Mouse (Mus musculus): ENCODE measurements at regions not wholly inside any gene's neighbourhood (a gene's known extent, or its start where the extent isn't known, plus 50 kb on each side); places are given as distances from the start of the nearest gene placed in this dataset.
A peak's percentile ranks its signal among the peaks of the same experiment; 100 is the strongest.

DNA sequence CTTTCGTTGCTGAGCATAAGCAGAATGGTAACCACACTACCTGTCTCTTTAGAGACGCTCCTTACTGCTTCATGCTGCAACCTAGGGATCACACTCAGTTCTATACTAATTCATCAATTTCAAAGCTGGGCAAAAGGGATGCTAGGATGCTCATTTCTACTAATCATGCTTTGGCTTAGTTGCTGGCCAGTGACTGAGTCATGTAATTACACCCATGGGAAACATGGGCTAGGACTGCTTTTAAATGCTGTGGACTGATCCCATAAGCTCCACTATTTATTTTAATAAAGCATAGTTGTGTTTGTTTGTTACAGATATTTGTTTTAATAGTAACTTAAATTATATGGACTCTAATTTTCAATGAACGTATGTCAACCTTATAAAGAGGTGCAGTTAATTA is 373.2 kb upstream of the Actbl2 start:
- Histone ChIP-seq H3K27ac (no peak overlapping the region), H3K36me3 (no peaks in the 10 kb centered on the region), H3K9me3 (no peaks in the 10 kb centered on the region), H3K4me1 (replicated peaks) (no peaks in the 10 kb centered on the region), H3K27me3 (ENCODE audit: insufficient read depth, poor library complexity, severe bottlenecking) (no peaks in the 10 kb centered on the region), H3K4me3 (no peak overlapping the region)
- WGBS = 88% methylated on average over 3 of the region's 3 CpGs
- DNase-seq (ENCODE audit: low spot score) = no peak

DNA sequence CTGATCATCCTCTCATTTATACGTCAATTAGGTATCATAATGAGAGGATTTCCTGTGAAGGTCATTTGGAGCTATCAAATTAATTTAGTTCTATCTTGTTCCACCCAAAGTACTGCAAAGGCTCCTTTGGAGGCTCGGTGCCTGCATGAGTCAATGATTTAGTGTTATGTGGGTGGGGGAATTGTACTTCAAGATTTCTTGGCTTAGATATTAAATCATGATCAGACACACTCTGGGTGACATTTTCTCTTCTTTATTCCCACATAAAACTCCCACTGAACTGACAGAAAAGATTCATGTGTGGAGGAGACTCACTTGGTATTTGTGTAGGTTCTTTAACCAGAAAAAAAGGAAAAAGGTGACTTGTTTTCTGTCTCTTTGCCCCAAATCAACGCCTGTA is 372.6 kb upstream of the Actbl2 start:
- DNase-seq (ENCODE audit: low spot score) = no peak
- Histone ChIP-seq H3K36me3 (no peaks in the 10 kb centered on the region), H3K9me3 (no peaks in the 10 kb centered on the region), H3K4me3 (no peak overlapping the region), H3K27me3 (ENCODE audit: insufficient read depth, poor library complexity, severe bottlenecking) (no peaks in the 10 kb centered on the region), H3K4me1 (replicated peaks) (no peaks in the 10 kb centered on the region), H3K27ac (no peak overlapping the region)
- 93% methylated on average over 3 of the region's 3 CpGs for WGBS

DNA sequence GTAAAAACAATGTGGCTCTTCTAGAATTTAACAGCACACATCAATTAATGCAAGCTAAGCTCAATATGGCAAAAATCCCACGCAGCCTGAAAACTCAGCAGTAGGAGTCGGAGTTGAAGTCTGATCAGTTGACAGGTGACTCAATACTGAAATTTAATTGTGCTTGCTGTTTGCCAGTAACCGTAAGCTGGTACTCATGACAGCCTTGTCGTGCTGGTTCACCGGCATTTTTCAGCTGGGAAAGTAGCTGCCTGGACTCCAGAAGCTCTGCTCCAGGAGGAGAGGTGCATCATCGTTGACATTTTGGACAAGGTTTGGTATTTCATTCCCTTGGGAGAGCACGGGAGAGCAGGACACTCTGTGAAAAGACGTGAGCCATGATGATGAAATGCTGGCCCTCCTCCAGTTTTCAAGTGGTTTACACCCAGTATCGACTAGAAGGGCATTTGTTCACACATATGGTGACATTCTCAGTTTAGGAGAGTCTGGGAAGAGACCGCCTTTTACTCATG is 372.1 kb upstream of the Actbl2 start:
- Histone ChIP-seq H3K36me3 (no peaks in the 10 kb centered on the region), H3K4me1 (replicated peaks) (no peaks in the 10 kb centered on the region), H3K27me3 (ENCODE audit: insufficient read depth, poor library complexity, severe bottlenecking) (no peaks in the 10 kb centered on the region), H3K9me3 (no peaks in the 10 kb centered on the region), H3K4me3 (no peak overlapping the region), H3K27ac (no peak overlapping the region)
- WGBS = 83% methylated on average over 10 of the region's 10 CpGs
- DNase-seq (ENCODE audit: low spot score) = no peak

DNA sequence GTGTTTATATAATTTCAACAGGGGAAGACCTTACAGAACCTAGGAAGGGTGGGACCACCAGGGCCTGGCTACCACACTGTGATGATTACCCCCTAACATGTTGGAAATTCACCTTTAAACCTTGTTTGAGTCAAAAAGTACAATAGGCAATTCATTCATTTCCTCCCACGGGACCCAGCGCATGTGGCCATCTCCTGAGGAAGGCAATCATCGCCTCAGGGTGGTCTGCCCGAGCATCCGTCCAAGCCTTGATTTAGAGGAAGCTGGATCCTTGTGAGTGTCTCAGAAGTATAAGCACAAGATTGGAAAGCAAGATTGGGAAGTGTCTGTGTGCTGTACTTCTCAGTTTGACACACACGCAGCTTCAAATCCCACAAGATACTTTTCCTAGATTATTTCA is 360.9 kb upstream of the Actbl2 start:
- DNase-seq (ENCODE audit: low spot score) = no peak
- Histone ChIP-seq H3K27me3 (ENCODE audit: insufficient read depth, poor library complexity, severe bottlenecking) (no peaks in the 10 kb centered on the region), H3K4me3 (no peak overlapping the region), H3K9me3 (no peaks in the 10 kb centered on the region), H3K36me3 (no peaks in the 10 kb centered on the region), H3K4me1 (replicated peaks) (peaks cover 5% of the 10 kb centered on the region; the same call in 1 of the 2 replicates), H3K27ac (no peak overlapping the region)
- WGBS = 70% methylated on average over 6 of the region's 6 CpGs

DNA sequence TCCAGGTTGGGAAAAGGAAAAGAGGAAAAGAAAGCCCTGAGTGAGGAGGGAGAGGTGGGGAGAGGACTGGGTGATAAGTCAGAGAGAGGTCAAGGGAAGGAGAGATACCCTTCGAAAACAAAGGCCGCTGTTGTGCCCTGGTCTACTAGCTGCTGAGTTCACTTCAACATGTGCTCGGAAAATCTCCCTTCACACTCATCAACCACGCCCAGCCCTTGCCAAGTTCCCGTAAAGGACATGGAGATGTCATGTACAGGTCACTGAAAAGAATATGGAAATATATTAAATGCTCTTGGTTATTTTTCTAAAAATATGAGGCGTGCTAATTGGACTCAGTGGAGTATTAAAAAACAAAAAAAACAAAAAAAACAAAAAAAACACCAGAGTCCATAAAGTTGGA is 359.5 kb upstream of the Actbl2 start:
- no peaks in the 10 kb centered on the region for H3K36me3 ChIP-seq
- no peak overlapping the region for H3K27ac ChIP-seq
- no peak overlapping the region for H3K4me3 ChIP-seq
- H3K4me1 ChIP-seq (replicated peaks) = peaks cover 5% of the 10 kb centered on the region; the same call in 1 of the 2 replicates
- 81% methylated on average over 6 of the region's 6 CpGs for WGBS
- no peak for DNase-seq (ENCODE audit: low spot score)
- no peaks in the 10 kb centered on the region for H3K9me3 ChIP-seq
- H3K27me3 ChIP-seq (ENCODE audit: insufficient read depth, poor library complexity, severe bottlenecking) = no peaks in the 10 kb centered on the region

DNA sequence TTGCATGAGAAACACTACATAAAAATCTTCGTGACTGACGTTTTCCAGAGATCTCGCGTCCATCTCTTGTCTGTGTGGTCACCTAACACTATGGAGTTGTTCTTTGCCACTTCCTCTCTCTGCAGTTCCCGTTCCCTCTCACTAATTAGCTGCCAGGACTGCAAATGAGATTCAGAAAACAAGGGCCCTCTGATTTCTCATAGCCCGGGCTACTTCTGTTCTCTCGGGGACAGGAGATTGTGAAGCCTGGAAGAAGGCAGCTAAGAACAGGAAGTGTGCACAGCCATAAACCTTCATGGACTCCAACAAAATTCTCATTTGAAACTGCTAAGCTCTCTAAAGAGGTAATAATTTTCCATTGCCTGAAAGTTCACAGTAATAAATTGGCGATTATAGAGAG is 358.9 kb upstream of the Actbl2 start:
- H3K4me1 ChIP-seq (replicated peaks) = peaks cover 5% of the 10 kb centered on the region; the same call in 1 of the 2 replicates
- no peak overlapping the region for H3K4me3 ChIP-seq
- H3K9me3 ChIP-seq = no peaks in the 10 kb centered on the region
- DNase-seq (ENCODE audit: low spot score) = no peak
- no peaks in the 10 kb centered on the region for H3K36me3 ChIP-seq
- WGBS = 82% methylated on average over 8 of the region's 8 CpGs
- H3K27ac ChIP-seq = no peak overlapping the region
- H3K27me3 ChIP-seq (ENCODE audit: insufficient read depth, poor library complexity, severe bottlenecking) = no peaks in the 10 kb centered on the region

DNA sequence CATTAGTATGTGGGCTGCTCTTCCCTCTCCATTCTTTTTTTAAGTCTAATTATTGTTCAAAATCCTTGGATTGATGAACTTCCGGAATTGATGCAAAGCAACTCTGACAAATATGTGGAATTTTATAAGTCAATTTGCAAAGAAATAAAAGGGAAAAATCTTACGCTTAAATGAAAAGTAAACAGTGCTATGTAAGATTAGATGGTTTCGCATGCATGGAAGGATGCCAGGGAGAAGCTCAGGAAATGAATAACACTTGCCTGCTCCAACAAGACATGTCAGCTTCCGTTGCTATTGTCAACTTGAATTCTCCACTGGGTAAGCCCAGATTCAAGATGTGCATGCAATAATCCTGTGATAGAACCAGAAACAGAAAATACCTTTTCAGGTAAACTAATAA is 357.2 kb upstream of the Actbl2 start:
- Histone ChIP-seq H3K36me3 (no peaks in the 10 kb centered on the region), H3K9me3 (no peaks in the 10 kb centered on the region), H3K4me1 (replicated peaks) (peaks cover 5% of the 10 kb centered on the region; the same call in 1 of the 2 replicates), H3K4me3 (no peak overlapping the region), H3K27ac (no peak overlapping the region), H3K27me3 (ENCODE audit: insufficient read depth, poor library complexity, severe bottlenecking) (no peaks in the 10 kb centered on the region)
- WGBS = 71% methylated on average over 4 of the region's 4 CpGs
- DNase-seq (ENCODE audit: low spot score) = no peak

DNA sequence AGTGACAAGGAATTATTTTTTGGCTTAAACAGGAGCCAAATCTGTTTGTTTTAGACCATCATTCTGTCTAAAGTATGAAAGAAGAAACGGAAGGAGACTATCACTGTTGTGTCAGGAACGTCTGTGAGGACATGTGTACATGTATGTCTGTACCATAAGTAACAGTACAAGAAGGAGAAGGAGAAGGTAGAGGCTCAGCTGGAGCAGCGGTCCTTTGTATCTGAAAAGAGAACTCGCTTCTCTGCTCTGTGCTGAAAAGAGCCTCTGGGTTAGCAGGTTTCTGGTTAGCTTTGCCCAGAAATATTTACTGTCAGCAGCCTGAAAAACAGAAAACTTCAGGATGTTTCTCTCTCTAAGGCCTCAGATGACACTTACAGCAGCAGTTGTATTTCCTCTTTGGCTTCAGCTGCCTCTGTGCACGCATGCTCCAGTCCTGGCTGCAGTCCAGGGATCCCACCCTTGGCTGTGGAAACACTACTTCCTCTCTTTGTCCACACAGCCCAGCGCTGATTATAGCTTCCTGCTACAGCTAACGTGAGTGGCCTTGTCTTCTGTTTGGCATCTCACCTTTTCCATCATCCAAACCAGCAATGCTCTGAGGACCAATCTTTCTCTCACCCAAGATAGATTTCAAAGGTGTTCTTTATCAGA is 351.7 kb upstream of the Actbl2 start:
- peak; percentile 10 for DNase-seq (ENCODE audit: low spot score)

DNA sequence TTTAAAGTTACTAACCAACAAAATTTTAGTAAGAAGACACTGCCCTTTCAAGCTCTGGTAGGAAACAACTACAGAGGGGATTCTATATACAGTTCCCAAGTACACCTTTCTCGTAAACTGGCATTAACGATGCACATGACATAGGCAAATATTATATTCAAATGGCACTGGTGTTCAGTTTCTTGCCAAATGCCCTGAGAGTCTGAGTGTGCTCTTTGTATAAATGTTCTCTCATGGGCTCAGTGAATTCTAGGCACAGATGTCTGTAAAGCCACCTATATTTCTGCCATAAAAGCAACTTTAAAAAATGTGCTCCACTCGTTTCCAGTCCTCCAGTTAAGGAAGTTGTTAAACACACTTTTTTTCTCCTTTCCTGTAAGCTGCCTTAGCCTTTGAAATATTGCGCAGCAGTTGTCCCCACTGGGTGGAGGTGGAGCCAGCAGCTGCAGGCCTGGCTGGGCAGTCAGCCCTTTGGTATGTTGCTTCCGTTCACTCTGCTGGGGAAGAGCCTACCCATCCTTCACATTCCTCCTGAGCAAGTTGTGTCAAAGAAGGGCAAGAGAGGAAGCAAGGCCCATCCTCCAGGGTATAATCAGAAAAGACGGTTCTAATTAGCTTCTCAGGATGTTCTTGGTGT is 347.4 kb upstream of the Actbl2 start:
- Histone ChIP-seq H3K9me3 (no peaks in the 10 kb centered on the region), H3K4me1 (replicated peaks) (peaks cover 17% of the 10 kb centered on the region; the same call in 1 of the 2 replicates), H3K27me3 (ENCODE audit: insufficient read depth, poor library complexity, severe bottlenecking) (no peaks in the 10 kb centered on the region), H3K4me3 (no peak overlapping the region), H3K27ac (no peak overlapping the region), H3K36me3 (no peaks in the 10 kb centered on the region)
- WGBS = 54% methylated on average over 6 of the region's 6 CpGs
- no peak for DNase-seq (ENCODE audit: low spot score)

More for the DNA sequence above, 351.7 kb upstream of the Actbl2 start:
- H3K36me3 ChIP-seq = no peaks in the 10 kb centered on the region
- H3K27me3 ChIP-seq (ENCODE audit: insufficient read depth, poor library complexity, severe bottlenecking) = no peaks in the 10 kb centered on the region
- H3K9me3 ChIP-seq = no peaks in the 10 kb centered on the region
- H3K4me3 ChIP-seq = no peak overlapping the region
- H3K27ac ChIP-seq = no peak overlapping the region
- H3K4me1 ChIP-seq (replicated peaks) = peaks cover 17% of the 10 kb centered on the region; the same call in 1 of the 2 replicates
- 79% methylated on average over 7 of the region's 7 CpGs for WGBS

DNA sequence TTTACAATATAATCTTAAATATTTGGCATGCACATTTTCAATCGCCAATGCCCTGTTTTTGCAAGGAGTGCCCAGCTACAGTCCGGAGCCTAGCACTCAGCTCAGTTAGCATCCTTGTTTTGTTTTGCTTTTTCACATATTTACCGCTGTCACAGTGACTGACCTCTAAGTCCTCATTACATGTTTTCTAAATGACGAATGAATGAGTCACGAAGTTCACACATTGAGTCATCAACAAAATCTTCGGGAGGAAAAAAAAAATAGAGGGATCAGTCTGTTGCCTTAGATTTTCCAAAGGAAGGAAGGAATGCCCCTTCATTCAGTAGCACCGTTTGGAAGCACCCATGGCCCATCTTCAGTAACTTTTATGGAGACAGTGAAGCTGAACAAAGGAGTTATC is 342.9 kb upstream of the Actbl2 start:
- H3K36me3 ChIP-seq = no peaks in the 10 kb centered on the region
- H3K4me3 ChIP-seq = no peak overlapping the region
- H3K4me1 ChIP-seq (replicated peaks) = peaks cover 4% of the 10 kb centered on the region; the same call in 1 of the 2 replicates
- DNase-seq (ENCODE audit: low spot score) = no peak
- no peaks in the 10 kb centered on the region for H3K27me3 ChIP-seq (ENCODE audit: insufficient read depth, poor library complexity, severe bottlenecking)
- WGBS = 88% methylated on average over 7 of the region's 7 CpGs
- H3K9me3 ChIP-seq = no peaks in the 10 kb centered on the region
- H3K27ac ChIP-seq = no peak overlapping the region

DNA sequence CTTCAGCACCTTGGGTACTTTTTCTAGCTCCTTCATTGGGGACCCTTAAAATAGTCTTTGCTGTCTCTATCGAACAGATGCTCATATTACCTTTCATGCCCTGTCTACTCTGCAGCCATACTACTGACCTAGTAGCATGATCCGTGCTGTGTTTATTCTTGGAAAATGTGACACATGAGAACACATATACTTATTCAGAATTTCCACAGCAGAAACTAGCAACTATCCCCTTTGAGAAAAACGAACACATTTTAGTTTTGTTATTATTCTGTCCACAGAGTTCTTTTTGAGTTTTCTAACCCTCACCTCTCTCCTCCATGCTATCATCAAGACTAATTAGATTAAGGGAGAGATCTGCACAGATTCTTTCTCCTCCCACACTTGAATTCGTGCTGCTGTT is 341.6 kb upstream of the Actbl2 start:
- no peak for DNase-seq (ENCODE audit: low spot score)
- Histone ChIP-seq H3K36me3 (no peaks in the 10 kb centered on the region), H3K4me3 (no peak overlapping the region), H3K27me3 (ENCODE audit: insufficient read depth, poor library complexity, severe bottlenecking) (no peaks in the 10 kb centered on the region), H3K27ac (no peak overlapping the region), H3K9me3 (no peaks in the 10 kb centered on the region), H3K4me1 (replicated peaks) (no peaks in the 10 kb centered on the region)
- WGBS = 84% methylated on average over 4 of the region's 4 CpGs

DNA sequence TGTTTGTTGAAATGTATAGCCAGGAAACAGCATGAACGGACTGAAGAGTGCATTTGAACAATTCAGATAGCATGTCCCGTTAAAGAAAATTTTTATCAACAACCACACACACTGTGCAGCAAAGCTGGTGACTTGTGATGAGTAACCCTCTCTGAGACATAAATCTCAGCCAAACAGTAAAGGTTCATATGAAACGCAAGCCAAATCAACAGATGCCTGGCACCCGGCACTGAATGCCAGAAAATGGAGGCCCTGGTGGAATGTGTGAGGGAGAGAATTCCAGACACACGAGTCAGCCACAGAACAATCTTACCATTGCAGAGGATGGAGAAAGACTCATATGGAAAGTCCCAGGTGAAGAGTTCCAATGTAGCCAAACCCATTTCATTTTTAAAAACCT is 341.1 kb upstream of the Actbl2 start:
- Histone ChIP-seq H3K36me3 (no peaks in the 10 kb centered on the region), H3K4me1 (replicated peaks) (no peaks in the 10 kb centered on the region), H3K27ac (no peak overlapping the region), H3K9me3 (no peaks in the 10 kb centered on the region), H3K4me3 (no peak overlapping the region), H3K27me3 (ENCODE audit: insufficient read depth, poor library complexity, severe bottlenecking) (no peaks in the 10 kb centered on the region)
- no peak for DNase-seq (ENCODE audit: low spot score)
- 90% methylated on average over 5 of the region's 5 CpGs for WGBS

DNA sequence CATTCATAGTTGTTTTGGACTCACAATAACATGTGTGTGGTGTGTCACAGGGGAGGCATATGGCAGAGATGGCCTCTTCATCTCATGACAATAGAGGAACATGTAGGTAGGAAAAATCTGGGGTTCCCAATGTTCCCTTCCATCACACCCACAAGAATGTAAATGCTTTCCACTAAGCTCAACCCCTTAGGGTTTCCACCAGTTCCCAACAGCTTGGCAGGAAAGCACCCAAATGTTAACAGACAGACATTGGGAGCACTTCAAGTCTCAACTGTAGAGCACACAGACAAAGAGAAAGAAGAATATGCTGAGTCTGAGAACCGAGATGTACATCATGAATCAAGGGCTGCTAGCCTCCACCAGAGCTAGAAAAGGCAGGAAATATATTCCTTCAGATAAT is 339.7 kb upstream of the Actbl2 start:
- Histone ChIP-seq H3K9me3 (no peaks in the 10 kb centered on the region), H3K27ac (no peak overlapping the region), H3K27me3 (ENCODE audit: insufficient read depth, poor library complexity, severe bottlenecking) (no peaks in the 10 kb centered on the region), H3K36me3 (no peaks in the 10 kb centered on the region), H3K4me3 (no peak overlapping the region), H3K4me1 (replicated peaks) (no peaks in the 10 kb centered on the region)
- 75% methylated on average over 1 of the region's 1 CpGs for WGBS
- DNase-seq (ENCODE audit: low spot score) = no peak
